ENCODE assay signal across 28 mouse cellular contexts in the genomic region with DNA sequence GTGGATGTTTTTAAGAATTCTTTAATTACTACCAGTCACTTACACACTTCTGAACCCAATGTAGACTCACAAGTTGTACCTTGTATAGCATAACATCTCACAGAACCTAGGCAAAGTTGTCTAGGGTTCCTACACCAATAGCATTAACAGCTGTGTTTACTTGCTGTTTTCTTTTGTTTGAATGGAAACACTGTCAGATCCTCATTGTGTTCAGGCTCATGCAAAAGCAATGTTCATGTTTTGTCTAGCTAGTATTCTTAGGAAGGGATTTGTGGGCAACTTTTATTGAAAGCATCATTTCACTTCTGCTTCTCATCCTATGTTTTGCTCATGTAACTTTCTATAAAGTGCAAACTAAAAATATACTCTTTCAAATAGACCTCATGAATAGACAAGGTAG.
"Had no signal": no experiment of that assay in that cellular context is flagged by ENCODE, and none has a peak within 500 bp of the region (broad histone marks: within the 10 kb centered on the region; RNA-seq: fewer than 3 reads in every experiment).

No protein-coding gene starts in this region.

- H3K9ac ChIP-seq: heart, embryonic 12.5 days; hindbrain, embryonic 12.5 days; hindbrain, embryonic 14.5 days; intestine, embryonic 15.5 days; limb, embryonic 12.5 days; liver, embryonic 13.5 days; liver, embryonic 15.5 days had no signal

- H3K9me3 ChIP-seq: heart, embryonic 10.5 days; heart, embryonic 12.5 days; hindbrain, embryonic 10.5 days; hindbrain, embryonic 12.5 days; intestine, embryonic 15.5 days; limb, embryonic 10.5 days; limb, embryonic 12.5 days; liver, embryonic 13.5 days; liver, embryonic 15.5 days had no signal

- H3K27ac ChIP-seq: gastrocnemius, adult 2 months; heart, embryonic 10.5 days; hindbrain, embryonic 10.5 days; hindbrain, embryonic 12.5 days; hindbrain, embryonic 14.5 days; intestine, embryonic 15.5 days; layer of hippocampus, adult 2 months; left cerebral cortex, adult 2 months; limb, embryonic 10.5 days; limb, embryonic 12.5 days; liver, embryonic 13.5 days; liver, embryonic 15.5 days had no signal

- H3K4me3 ChIP-seq: gastrocnemius, adult 2 months; heart, embryonic 10.5 days; heart, embryonic 12.5 days; hindbrain, embryonic 10.5 days; hindbrain, embryonic 12.5 days; intestine, embryonic 15.5 days; layer of hippocampus, adult 2 months; left cerebral cortex, adult 2 months; limb, embryonic 10.5 days; limb, embryonic 12.5 days; liver, embryonic 13.5 days; liver, embryonic 15.5 days had no signal

- H3K36me3 ChIP-seq: heart, embryonic 10.5 days; heart, embryonic 12.5 days; hindbrain, embryonic 10.5 days; hindbrain, embryonic 12.5 days; intestine, embryonic 15.5 days; limb, embryonic 10.5 days; limb, embryonic 12.5 days; liver, embryonic 13.5 days; liver, embryonic 15.5 days had no signal

- DNase-seq: gastrocnemius, adult 2 months; gastrocnemius, postnatal 10 days; gastrocnemius, postnatal 25 days; heart, adult 18-20 months; heart, postnatal 10 days; heart, postnatal 4 days; kidney, adult 18-20 months; kidney, adult 8-10 months; kidney, postnatal 10 days; kidney, postnatal 25 days; kidney, postnatal 4 days; liver; liver, embryonic 13.5 days had no signal

- ATAC-seq: hindbrain, embryonic 16.5 days; inflammation-experienced regulatory T-cells, adult 6 months; intestine, embryonic 15.5 days; intestine, postnatal 0 days had no signal

- H3K27me3 ChIP-seq: heart, embryonic 12.5 days; hindbrain, embryonic 12.5 days; intestine, embryonic 15.5 days; limb, embryonic 12.5 days; liver, embryonic 13.5 days; liver, embryonic 15.5 days had no signal

- H3K4me2 ChIP-seq: heart, embryonic 12.5 days; hindbrain, embryonic 12.5 days; hindbrain, embryonic 14.5 days; intestine, embryonic 15.5 days; limb, embryonic 12.5 days; liver, embryonic 11.5 days; liver, embryonic 13.5 days; liver, embryonic 15.5 days had no signal

- H3K4me1 ChIP-seq: heart, embryonic 10.5 days; heart, embryonic 12.5 days; hindbrain, embryonic 10.5 days; hindbrain, embryonic 12.5 days; intestine, embryonic 15.5 days; limb, embryonic 10.5 days; limb, embryonic 12.5 days; liver, embryonic 13.5 days; liver, embryonic 15.5 days had no signal
